Mouse (Mus musculus): ENCODE measurements around the gene Cd68.
"Not testable (repeated sequence)": the region's sequence is repeated elsewhere in the genome, so short reads cannot be mapped to it uniquely, and the experiment has no call there.

The Cd68 gene

DNA sequence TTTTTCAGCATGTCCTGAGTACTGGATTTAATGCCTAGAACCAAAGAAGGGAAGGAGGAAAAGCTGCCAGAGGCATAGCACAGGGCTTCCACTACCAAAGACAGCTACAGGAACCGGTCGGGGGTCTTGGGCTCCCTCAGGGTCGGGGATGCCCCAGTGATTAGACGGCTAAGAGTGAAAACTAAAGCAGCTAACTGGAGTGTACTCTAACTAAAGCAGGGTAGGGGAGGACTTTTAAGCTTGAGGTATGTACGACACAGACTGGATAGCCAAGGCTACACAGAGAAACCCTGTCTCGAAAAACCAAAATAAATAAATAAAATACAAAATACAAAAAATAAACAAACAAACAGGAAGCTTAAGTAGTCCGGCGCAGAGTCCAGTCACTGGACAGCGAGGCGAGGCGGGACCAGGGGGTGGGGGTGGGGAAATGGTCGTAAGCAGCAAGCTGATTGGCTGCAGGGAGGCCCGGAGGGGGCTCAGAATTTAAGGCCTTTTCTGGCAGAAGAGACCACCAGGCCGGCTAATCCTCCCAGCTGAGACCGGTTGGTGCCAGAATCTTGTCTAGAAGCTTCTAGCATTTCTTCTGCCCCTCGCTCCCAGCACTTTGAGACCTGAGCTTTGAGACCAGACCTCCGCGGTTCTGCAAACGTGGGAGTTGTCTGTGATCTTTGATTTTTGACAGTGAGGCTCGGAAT, 44.2 kb downstream of the Cd68 start, which contains the start of gene Sat2:
Gene Sat2, plus strand, starts transcription at position 454 of the 698 bp plus-strand sequence.
- peak; percentile 65 for DNase-seq

DNA sequence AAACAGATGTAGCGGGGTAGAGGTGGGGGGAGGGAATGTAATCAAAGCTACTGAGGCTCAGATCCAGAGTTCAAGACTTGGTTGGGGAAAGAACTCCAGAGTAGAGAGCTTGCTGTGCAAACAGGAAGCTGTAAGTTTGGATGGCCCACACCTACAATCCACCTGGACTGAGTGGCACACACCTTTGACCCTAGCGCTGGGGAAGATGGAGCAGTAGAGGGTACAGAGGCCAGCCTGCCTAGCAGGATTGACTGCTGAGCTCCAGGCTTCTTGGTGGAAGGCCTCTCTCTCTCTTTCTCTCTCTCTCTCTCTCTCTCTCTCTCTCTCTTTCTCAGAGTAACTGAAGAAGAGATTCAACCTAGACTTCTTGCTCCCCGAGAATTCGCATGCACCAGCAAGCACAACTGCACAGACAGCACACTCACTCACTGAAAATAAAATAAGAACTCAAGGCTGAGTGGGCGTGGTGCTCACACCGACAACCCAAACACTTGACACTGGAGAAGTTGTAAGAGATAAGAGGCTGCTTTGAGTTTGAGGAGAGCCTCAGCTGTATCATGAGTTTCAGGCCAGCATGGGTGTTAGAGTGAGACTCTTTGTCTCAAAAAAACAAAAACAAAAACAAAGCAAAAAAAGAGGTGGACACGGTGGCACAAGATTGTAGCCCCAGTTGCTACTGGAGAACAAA, 45.4 kb downstream of the Cd68 start:
- DNase-seq, result no peak

DNA sequence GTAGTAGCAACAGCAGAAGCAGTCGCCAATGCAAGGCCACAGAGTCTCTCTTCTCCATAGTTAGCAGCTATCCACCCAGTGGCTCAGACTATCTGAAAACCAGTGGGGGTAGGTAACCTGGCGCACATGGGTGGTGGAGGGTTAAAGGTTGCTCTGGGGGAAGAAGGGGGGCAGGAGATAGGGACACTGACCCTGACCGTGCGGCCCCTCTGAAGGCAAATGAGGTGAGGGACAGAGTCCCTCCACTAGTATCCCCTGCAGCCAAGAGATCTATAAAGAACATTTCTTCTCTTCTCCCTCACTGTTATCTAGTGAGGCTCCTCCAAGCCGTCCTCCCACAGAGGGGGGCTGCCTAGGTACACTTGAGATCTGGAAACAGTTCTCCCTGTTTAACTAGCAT, 48.1 kb downstream of the Cd68 start, which contains the start of gene Shbg:
Gene Shbg, minus strand, starts transcription at position 101 of the 400 bp plus-strand sequence.
- DNase-seq, result no peak

DNA sequence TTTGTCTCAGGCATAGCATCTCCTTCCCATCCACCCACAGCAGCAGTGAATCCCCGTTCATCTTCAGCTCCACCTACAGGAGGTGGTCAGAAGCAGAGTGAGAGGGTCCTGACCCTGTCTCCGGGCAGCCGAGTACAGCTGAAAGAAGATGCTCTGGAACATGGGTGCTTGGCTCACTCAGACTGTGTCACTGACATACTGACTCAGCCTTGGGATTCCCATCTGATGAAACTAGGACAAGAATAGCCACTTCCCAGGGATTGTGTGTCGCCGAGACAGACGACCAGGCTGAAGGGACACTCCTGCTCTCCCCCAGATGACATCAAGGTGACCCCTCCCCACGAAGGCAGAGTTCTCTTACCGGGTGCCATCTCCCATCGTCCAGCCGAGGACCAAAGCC, 49.2 kb downstream of the Cd68 start:
- no peak for DNase-seq

DNA sequence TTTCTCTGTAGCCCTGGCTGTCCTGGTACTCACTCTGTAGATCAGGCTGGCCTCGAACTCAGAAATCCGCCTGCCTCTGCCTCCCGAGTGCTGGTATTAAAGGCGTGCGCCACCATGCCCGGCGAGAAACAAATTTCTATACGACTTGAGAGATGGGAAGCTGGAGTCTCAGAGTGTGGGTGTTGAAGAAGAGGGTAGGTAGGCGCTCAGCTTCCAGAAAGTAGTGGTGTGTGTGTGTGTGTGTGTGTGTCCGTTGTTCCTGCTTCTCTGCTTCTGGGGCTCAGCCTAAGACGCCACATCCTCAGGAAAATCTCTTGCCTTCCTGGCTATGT, 51.7 kb downstream of the Cd68 start:
- not testable (repeated sequence) for DNase-seq
